Mouse (Mus musculus): ENCODE measurements around the gene Palm2.
A peak's percentile ranks its signal among the peaks of the same experiment; 100 is the strongest.

Gene Palm2

DNA sequence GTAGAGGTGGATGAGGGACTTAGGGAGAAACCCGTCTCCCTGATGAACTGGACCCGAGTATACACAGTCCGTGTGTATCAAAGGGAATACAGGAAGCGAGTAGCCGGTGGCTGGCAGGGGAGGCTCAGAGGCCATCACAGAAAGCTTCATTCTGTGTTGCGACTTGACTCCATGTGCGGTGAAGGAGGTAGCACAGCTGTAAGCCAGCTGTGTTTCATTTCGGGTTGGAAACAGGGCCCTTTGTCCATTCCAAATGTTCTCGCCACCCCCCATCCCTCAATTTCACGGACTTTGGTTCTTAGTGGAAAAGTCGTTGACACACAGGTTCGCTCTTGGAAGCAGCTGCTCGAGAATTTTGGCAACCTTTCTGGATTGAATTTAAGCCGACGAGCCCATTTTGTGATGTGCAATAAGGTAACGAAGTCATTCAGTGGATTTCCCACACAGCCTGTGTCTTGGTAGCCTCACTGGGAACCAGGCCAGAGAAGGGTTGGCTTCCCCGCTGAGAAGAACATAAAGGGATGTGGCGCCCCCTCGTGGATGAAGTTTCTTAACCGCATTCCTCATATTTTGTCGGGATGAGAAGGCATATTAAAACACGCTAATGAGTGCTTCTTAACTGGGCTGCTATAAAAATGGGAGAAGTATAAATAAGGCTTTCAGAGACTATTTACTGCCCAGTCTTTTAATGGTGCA lies 173.3 kb downstream of the Palm2 start:
- peak; percentile 68 for ATAC-seq (ENCODE audit: insufficient number of reproducible peaks, low FRiP score, low TSS enrichment)

DNA sequence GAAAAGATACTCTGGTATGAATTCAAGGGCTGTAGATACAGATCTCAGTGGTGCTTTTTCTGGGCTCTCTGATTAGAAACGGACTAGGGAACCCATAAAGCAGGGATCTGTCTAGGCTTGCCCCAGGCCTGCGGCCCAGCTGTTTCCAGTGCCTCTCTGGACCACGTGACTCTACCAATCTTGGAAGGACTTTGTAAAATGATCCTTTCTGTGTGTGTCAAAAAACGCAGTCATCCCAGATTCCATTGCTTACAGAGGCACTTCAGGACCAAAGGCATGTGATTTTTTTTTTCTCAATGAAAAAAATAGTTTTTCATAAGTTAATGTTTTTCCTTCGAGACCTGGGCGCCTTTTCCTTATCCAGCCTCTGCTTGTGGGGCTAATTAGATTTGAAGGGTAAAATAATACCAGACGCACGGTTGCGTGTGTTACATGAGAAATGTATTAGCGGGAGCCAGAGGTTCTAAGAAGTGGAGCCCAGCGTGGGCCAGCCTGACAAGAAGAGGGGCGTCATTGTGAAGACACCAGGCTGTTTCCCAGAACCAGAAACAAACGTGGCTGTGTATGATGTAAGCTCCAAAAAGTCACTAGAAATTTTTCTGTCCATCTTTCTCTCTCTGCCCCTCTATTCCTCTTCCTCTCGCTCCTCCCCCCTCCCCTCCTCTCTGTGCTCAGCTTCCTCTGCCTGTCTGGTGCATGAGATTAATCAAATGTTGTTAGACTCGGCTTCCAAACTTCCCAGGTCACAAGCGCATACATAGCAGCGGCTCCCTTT lies 177.4 kb downstream of the Palm2 start:
- ATAC-seq (ENCODE audit: insufficient number of reproducible peaks, low FRiP score, low TSS enrichment) = no peak

DNA sequence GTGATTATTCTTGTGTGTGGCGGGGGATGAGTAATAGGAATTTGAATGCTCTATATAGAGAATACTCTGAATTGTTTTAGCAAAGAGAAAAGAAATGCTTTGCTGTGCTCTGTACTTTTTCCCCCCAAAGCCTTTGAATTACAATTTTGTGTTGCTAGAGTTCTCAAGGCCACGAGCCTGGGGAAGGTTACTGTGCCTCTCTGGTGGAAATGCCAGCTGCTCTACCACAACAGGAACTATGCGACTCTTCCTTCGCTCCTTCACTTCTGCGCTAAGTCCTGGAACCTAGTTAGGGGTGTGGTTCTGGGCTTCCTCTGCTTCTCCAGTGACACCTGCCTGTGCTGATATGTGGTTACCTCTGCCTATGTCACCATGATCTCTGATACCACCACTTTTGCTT lies 178.7 kb downstream of the Palm2 start:
- ATAC-seq (ENCODE audit: insufficient number of reproducible peaks, low FRiP score, low TSS enrichment) = no peak

DNA sequence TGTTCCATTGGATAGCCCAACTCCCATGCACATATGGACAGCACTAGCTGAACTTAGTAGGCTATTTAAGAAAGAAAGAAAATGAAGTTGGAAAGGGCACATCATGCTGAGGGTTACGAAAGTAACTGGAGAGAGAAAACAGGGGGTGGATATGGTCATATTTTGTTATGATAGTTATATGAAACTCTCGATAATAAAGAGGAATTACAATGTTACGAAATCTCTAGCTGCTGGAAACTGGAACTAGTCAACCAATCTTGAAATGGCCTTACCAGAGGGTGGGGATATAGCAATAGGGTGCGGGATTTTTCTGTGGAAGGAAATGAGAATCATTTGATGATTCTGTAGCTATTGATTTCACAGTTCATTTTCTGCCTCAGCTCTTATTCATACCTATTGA lies 180.6 kb downstream of the Palm2 start:
- no peak for ATAC-seq (ENCODE audit: insufficient number of reproducible peaks, low FRiP score, low TSS enrichment)

DNA sequence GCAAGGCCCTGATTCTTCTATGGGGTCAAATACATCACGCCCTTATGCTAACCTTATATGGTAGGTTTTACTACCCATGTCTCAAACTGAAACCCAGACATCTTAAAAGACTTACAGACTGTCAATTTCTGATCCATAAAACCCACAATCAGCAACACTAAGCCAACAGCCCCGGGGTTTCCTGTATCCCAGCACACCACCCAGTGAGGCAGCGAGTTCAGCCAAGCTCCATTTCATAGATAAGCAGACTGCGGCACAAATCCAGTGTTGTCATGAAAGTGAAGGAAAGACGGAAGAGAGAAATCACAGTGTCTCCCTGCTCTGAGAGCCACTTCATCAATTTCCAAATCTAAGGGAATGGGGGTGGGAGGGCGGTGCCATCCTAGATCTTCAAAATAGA lies 184.7 kb downstream of the Palm2 start:
- no peak for ATAC-seq (ENCODE audit: insufficient number of reproducible peaks, low FRiP score, low TSS enrichment)

DNA sequence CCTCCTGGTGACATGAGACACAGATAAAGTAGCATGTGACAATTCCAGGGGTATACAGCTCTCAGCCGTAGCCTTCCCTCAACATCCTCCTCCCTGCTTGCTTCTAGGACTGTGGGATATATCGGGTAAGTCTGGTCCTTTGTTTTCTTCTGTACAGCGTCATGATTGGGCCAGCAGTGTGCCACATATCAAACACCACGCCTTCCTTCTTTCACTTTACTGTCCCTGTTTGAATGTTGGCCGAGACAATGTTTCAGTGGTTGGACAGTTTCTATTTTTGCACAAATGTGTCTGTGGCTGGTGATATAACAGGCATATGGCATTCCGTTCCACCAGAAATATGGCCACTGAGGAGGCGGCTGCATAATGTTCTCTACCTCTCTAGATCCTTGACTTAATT lies 188.8 kb downstream of the Palm2 start:
- no peak for ATAC-seq (ENCODE audit: insufficient number of reproducible peaks, low FRiP score, low TSS enrichment)

DNA sequence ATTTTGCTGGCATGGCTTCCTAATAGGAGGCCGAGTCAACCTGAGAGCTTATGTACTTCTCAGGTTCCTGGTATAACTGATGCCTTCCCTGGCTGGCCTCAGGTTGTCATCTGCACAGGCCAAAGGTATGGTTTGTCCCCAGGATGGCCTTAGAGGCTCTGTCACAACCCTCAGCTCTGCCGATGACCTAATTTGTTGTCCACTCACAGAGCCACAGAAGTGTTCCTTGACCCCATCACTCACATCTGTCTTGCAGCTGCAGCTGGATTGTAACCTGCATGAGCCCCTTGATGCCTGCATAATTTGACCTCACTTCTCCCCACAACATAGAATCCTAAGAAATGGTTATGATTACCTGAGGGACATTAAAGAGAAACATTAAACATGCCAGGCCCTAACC lies 190.8 kb downstream of the Palm2 start:
- ATAC-seq (ENCODE audit: insufficient number of reproducible peaks, low FRiP score, low TSS enrichment) = no peak

DNA sequence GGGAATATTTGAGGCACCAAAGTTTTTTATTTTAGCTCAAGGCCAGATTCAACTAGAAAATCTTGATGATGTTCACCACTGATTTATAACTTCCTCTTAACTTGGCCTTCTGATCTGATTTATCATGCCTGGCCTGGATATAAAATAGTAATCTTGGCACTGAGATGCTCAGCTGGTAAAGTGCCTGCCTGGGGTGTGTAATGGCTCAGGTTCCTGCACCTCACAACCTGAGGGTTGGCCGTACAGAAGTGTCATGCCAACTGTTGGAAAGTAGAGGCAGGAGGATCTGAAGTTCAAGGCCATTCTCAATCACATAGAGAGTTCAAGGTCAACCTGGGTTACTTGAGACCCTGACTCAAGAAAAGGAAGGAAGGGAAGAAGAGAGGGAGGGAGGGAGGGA lies 191.3 kb downstream of the Palm2 start:
- ATAC-seq (ENCODE audit: insufficient number of reproducible peaks, low FRiP score, low TSS enrichment) = no peak

DNA sequence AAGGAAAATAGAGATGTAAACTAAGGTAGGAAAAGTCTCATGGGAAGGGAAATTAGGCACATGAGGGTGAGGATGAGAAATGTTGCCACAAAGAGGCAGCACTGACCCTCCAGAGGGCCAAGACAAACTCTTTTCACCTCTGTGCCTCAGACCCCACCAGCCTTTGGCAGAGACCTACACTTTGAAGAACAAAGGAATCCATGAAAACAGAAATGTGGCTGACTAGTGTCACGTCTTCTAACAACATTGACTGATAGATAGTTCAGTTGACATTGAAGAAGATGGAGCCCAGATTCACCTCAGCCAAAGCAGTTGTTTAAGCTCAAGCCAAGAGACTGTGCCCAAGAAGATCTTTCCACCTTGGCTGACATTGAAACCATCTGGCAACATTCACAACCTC lies 191.7 kb downstream of the Palm2 start:
- no peak for ATAC-seq (ENCODE audit: insufficient number of reproducible peaks, low FRiP score, low TSS enrichment)

DNA sequence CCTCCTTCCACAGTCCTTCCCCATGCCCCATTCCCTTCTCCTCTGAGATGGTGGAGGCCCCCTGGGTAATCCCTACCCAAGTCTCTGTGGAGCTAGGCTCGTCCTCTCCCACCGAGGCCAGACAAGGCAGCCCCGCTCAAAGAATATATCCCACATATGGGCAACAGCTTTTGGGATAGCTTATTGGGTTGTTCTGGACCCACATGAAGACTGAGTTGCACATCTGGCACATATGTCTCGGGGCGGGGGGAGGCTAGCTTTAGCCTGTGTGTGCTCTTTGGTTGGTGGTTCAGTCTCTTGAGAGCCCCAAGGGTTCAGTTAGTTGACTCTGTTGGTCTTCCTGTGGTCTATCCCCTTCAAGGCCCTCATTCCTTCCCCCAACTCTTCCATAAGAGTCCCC lies 192.9 kb downstream of the Palm2 start:
- ATAC-seq (ENCODE audit: insufficient number of reproducible peaks, low FRiP score, low TSS enrichment) = no peak

DNA sequence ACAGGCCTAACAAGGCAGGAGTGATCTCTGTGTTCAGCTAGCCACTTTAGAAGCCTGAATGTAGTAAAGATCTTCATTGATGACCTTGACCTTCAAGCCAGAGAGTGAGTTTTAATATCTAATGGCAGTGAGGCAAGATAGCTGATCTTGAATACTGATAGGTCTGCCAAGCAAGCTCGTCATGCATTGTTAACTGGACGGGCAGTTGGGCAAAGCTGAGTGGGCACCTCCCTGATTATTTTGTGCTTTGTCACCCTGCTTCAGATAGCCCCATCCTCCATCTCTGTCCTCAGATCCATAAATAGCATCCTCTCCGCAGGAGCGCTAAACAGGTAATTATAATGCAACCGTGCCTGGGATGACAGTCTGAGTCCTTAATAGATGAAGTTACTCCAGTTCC lies 198.3 kb downstream of the Palm2 start:
- ATAC-seq (ENCODE audit: insufficient number of reproducible peaks, low FRiP score, low TSS enrichment) = no peak

DNA sequence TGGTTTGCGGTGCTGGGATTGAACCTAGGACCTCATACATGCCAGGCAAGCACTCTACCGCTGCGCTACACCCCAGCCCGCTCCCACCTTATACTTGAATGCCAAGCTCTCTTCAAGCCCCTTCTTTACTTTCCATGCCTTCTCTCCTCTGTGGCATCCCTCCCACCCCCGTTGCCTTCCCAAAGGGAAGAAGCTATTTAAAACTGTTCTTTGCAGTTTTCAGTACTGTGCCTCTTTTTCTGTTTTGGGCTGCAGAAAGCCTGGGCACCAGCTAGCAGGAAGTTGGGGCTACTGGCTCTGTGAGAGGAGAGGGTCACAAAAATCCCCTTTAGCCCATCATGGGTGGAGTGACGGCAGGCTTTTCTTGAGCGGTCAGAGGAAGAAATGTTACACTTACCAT lies 199.0 kb downstream of the Palm2 start:
- no peak for ATAC-seq (ENCODE audit: insufficient number of reproducible peaks, low FRiP score, low TSS enrichment)

DNA sequence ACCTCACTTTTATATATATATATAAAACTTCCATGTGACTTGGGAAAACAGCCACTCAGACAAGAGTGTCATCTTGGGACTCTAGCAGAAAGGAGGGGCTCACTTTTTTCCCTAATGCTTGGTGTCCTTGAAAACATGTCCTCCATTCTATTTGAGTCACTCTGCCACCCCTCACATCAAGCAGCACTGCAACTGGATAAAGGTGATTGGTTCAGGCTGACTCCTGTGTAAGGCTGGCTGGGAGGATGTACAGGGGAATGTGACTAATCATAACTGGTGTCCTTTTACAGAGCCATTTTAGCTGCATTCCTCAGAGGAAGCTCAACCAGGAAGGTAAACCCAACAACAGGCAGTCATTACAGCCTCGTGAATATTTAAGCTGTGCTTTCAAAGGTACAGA lies 200.9 kb downstream of the Palm2 start:
- no peak for ATAC-seq (ENCODE audit: insufficient number of reproducible peaks, low FRiP score, low TSS enrichment)

DNA sequence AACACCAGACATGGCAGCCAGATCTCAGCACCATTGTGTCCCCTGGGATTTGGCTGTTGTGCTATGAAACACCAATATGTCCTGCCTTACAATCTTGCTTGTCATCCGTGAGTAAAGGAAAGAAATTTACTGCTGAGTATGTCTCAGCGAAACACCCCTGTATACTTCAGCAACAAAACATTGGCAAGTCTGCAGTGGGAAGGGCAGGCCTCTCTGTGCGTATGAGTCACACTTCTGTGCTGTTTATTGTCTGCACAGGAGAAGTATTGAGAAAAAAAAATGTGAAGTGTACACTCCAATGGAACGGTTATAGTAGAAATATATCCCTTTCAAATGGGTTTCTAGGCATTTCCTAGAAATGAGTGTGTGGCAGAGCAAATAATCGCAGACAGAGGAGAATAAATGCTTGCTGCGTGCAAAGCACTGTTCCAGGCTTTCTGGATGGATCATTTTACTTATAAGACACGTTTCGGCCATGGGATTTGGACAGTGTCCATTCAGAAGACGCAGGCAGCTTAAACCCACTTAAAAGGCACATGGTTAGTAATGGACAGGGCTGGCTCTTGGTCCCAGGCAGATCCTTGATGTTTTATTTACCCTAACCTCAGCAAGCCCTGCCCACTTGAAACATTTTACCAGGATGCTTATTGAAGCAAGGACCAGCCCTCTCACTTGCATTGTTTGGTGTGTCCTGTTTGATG lies 202.9 kb downstream of the Palm2 start:
- ATAC-seq (ENCODE audit: insufficient number of reproducible peaks, low FRiP score, low TSS enrichment) = no peak

DNA sequence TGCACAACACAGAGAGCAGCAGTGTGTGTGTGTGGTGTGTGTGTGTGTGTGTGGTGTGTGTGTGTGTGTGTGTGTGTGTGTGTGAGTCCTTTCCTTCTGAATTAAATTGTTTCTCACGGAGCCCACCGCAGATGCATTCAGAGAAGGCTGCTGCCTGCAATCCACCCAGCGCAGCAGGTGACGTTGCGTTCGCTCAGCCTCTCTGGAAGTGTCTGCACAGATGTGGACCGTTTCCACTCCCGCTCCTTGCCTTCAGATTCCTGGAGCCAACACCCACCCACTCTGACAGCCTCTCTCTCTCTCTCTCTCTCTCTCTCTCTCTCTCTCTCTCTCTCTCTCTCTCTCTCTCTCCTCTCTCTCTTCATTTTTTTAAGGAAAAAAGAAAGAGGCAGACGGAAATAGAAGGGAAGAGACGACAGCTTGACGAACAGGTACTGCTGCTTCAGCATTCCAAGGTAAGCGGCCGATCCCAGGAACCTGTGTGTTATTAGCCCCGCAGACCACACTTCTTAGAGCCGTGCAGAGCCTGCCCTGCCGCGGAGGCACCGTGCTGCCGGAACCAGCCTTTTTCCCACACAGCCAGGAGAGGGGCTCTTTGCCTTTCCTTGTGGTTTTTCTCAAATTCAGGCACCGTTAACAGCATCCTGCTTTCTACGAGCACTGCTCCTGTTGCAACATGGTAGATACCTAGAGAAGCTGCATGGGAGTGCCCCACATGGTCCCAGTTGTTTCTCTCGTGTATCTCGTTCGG lies 203.8 kb downstream of the Palm2 start:
- ATAC-seq (ENCODE audit: insufficient number of reproducible peaks, low FRiP score, low TSS enrichment) = no peak

DNA sequence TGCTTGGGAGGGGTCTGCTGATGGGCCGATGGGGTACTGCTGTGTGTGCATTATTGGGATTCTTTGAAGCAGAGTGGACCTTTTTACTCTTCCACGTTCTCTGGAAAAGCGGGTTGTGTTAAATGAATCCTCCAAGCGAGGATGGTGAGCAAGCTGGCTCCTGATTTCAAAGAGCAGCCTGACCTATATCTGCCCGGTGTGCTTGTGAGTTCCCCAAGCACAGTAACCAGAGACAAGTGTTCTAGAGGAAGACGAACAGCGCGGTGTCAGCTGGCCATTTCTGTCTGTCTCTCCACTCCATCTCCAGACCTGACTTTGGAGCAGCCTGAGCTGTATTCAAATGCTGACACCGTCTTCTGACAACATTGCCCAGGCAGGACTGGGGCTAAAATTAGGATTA lies 204.9 kb downstream of the Palm2 start:
- no peak for ATAC-seq (ENCODE audit: insufficient number of reproducible peaks, low FRiP score, low TSS enrichment)

DNA sequence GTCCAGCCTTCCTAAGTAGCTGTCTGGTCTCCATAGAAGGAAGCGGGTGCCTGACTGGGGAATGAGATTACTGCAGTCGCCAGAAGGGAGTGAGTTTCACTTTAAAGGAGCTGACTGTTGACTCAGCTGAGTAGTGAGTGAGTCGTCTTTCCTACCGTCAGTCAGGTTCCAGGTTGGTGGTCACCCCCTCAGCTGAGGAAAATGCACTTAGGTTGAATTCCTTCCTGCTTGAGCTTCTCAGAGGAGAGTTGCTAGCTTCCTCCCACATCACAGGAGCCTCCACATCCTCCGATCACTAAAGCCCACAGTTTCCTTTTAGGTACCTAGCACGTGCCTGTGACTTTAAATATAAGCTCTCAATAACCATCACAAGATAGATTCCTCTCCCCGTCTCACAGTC lies 206.2 kb downstream of the Palm2 start:
- ATAC-seq (ENCODE audit: insufficient number of reproducible peaks, low FRiP score, low TSS enrichment) = no peak

DNA sequence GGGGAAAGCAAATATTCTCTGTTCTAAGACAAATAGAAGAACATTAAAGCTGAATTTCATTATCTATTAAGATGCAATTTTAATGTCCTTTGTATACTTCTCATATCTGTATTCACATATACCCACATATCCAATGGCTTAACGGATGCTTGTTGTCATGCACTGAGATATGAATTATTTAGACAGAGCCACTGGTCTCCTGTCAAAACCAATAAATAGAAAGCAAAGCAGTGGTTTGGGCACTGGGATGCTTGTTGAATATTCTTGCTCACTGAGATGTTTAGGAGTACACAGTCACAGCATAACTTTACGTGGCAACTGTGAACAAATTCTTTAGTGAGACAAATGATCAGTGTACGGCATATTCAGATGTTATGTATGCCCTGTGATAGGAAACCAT lies 206.9 kb downstream of the Palm2 start:
- no peak for ATAC-seq (ENCODE audit: insufficient number of reproducible peaks, low FRiP score, low TSS enrichment)

DNA sequence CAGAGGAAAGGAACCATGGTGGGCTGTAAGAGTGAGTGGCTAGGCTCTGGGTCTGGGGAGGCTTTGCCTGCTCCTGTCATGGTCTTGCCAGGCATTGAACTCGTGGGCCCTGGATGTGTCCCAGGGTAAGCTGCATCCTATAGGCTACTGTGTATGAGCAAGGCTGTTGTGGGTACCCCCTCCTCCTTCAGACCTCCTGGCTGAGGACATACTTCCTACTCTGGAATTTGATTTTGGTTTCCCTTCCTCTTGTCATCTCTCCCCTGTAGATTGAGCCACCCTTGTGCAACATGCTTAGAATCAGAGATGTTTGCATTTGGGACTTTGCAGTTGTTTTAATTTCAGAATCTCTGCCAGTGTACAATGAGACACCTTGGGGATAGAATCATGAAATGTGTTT lies 216.9 kb downstream of the Palm2 start:
- ATAC-seq (ENCODE audit: insufficient number of reproducible peaks, low FRiP score, low TSS enrichment) = no peak

DNA sequence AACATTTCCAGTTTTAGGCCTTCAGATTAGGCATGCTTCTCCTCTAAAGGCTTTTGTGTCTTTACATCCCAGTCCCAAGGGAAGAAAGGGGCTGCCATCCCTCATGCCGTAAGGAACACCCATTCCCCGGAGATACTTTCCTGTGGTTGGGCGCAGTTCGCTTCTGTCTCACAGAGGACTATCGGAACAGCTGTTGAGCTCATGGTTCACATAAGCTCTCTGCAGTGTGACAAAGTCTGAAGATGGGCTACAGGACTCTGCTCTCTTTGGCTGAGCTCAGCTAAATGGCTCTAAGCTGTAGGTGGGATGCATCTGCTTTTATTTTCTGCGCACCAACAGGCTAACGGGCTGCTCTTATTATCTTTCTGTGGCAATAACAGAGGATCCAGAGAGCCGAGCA lies 217.5 kb downstream of the Palm2 start:
- no peak for ATAC-seq (ENCODE audit: insufficient number of reproducible peaks, low FRiP score, low TSS enrichment)

Data from cerebellum, adult (tissue).